Mouse (Mus musculus) gastrocnemius, postnatal 36 days (tissue): Measurements from ENCODE around the gene Rcor2. TPM values are rescaled to one million over a fixed set of nuclear protein-coding genes. Genes with fewer than 3 reads are reported as not detected.

Experiments
- DNase-seq, 2 experiments: peaks; one replicate each; pipeline ENCODE4 v3.0.0; 2022
- intact Hi-C: fragments of 180-260 bp; cut with DNase I; formaldehyde crosslinking; loops from one replicate; pipeline ENCODE4 v1.15.1; 2025
- total RNA-seq, 2 experiments: library from RNA; stranded (reverse); gene quantifications; 2 replicates each; pipeline ENCODE4 v1.2.3; 2021

Rcor2 gene
- total RNA-seq, 2 experiments from 2014 or later = 1.8 to 2.1 TPM

DNA sequence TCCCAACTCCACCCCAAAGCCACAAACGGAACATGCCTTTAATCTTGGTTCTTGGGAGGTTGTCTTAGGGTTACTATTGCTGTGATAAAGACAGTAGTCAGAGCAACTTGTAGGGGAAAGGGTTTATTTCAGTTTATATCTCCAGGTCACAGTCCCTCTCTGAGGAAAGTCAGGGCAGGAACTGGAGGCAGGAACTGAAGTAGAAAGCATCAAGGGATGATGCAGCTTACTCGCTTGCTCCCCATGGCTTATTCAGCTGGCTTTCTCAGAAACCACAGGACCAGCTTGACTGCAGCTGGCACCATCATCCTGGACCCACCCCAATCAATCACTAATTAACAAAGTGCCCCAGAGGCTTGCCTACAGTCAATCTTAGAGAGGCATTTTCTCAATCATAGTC, 46.5 kb downstream of the Rcor2 start:
- no peak for DNase-seq
- intact Hi-C loops = no loop called here

DNA sequence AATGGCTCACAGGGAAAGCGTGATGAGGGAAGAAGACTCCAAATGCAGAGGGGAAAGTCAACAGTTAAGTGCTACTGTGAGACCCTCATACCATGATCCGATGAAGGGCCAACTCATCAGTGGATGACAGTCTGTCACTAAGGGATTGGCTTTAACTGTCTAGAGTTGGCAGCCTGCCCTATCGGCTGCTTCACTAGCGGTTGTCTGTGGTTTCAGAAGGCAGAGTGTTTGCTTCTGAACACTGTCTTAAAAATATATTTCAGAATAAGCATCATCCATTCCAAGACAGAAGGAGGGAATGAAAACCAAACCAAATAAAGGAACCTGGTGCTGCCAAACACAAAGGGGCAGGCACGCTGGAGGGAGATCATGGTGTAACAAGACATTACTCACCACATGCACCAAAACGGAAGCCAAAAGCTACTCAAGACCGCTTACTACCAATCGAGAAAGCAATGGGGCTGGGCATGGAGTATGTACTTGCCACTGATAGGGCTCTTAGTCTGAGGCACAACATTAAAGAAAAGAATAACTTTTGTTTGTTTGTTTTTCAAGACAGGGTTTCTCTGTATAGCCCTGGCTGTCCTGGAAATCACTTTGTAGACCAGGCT, 48.0 kb downstream of the Rcor2 start:
- DNase-seq = no peak
- intact Hi-C loops = no loop called here

DNA sequence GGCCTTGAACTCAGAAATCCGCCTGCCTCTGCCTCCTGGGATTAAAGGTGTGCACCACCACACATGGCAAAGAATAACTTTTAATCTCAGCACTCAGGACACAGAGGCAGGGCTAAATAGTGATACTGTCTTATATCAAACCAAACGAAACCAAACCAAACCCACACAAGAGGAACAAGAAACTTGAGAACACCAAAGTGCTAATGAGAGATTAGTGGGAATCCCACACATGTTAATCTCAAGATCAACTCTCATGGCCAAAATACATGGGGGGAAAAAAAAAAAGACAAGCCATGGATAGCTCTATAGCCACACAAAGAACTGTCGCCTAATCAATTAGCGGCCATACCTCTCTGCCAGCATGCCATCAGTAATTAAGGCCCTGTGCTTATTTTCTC, 48.5 kb downstream of the Rcor2 start:
- intact Hi-C loops = no loop called here

DNA sequence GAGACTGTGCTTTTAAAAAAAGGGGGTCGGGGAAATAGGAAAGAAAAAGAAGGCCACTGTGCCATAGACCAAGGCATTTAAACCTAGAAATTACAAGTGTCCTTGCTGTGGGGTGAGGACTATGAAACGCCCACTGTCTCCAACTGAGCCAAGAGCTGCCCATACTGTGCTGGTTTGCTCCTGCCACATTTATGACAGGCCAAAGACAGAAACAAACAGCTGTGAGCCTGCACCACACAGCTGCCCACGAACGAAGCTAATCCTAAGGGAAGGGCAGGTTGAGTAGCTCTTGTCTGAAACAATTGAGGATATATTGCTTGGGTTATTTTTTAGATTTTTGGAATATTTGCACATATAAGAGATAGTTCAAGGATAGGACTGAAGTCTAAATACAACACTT, 49.7 kb downstream of the Rcor2 start:
- no peak for DNase-seq
- intact Hi-C loops = no loop called here

More for the DNA sequence above, 48.5 kb downstream of the Rcor2 start:
- no peak for DNase-seq

DNA sequence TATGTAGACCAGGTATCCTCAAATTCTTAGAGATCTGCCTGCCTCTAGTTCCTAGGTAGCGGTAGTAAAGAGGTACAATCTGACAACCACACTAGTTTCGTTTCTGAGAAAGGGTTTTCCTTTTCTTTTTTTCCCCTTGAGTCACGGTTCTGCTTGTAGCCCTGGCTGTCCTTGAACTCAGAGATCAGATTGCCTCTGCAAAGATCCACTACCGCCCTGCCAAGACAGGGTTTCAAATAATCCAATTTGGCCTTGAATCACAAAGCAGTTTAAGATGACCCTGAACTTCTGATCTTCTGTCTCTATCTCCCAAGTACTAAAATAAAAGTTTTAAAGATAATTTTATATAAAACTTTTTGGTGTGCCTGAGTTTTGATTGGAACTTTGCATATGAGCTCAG, 50.6 kb downstream of the Rcor2 start:
- DNase-seq = no peak
- intact Hi-C loops = no loop called here

DNA sequence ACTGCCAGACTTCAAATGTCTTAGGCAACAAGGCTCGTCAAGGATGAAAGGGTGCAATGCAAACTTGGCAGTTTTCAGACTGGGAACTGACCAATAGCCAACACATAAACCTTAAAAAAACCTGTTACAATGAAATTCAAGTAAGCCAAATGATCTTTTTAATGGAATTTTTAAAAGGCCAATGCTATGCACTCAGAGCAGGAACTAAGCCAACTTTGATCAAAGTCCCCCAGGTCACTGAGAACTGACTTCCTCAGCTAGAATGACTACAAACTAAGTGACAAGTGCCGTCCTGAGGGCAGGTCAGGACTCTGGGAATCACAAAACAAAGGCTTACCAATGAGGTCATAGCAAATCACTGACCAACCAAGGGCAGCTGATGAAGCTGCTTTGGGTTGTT, 53.1 kb downstream of the Rcor2 start:
- intact Hi-C loops = no loop called here
- no peak for DNase-seq

DNA sequence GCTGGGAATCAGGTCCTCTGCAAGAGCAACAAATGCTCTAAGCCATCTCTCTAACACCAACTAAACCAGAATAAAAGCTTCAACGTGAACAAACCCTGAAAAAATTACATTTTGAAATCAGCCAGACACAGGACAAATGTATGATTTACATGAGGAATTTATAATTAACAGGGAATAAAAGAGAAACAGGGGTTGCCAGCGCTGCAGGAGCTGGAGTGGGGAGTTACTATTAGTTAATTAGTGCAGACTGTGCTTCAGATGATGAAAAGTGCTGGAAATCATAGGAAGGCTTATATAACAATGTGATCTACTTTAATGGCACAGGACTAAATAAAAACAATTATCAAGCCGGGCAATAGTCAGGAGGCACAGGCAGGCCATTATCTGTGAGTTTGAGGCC, 54.3 kb downstream of the Rcor2 start:
- intact Hi-C loops = no loop called here
- no peak for DNase-seq

Other genes with a start within 250 kb of the Rcor2 start
- gene Fermt3, start 247.9 kb upstream of the Rcor2 start, total RNA-seq = 1 to 10 TPM; 1.1 to 1.5 TPM
- gene Stip1, start 227.4 kb upstream of the Rcor2 start, total RNA-seq = 10 to 100 TPM; 80.7 to 91.9 TPM
- gene Macrod1, start 210.5 kb upstream of the Rcor2 start, total RNA-seq = 100 to 1,000 TPM; 240 to 280 TPM
- under 1 TPM; 0.36 to 0.49 TPM for gene Flrt1, start 161.6 kb upstream of the Rcor2 start, total RNA-seq
- gene Otub1, start 61.0 kb upstream of the Rcor2 start, total RNA-seq = 10 to 100 TPM; 45.4 to 49.9 TPM
- 10 to 100 TPM; 80.2 to 87.0 TPM for gene Cox8a, start 49.7 kb upstream of the Rcor2 start, total RNA-seq
- gene Naa40, start 26.1 kb upstream of the Rcor2 start, total RNA-seq = 10 to 100 TPM in 1 of 2 experiments, 1 to 10 TPM in 1; 7.8 to 11.3 TPM
- gene Mark2, start 74.5 kb downstream of the Rcor2 start, total RNA-seq = 10 to 100 TPM; 28.9 to 33.5 TPM
- gene Spindoc, start 115.7 kb downstream of the Rcor2 start, total RNA-seq = 1 to 10 TPM; 7.0 to 7.1 TPM
- 1 to 10 TPM; 5.7 to 6.2 TPM for gene 2700081O15Rik, start 150.3 kb downstream of the Rcor2 start, total RNA-seq
- 10 to 100 TPM; 26.5 to 27.6 TPM for gene Rtn3, start 216.0 kb downstream of the Rcor2 start, total RNA-seq
- 1 to 10 TPM; 7.3 to 8.7 TPM for gene Atl3, start 226.7 kb downstream of the Rcor2 start, total RNA-seq